Mouse (Mus musculus) c-Kit-negative CD71-positive TER-119-positive erythroid progenitor cells, embryonic 14.5 days (primary cell): ENCODE results near the gene Shisa9.

Experiments
- DNase-seq: peaks from one replicate; pipeline ENCODE4 v3.0.0-alpha.2; 2013; ENCODE audit warnings: low read depth, low spot score

Gene Shisa9

GRCm38 (mm10) chr16:12052051-12052450, 68.1 kb downstream of the Shisa9 start:
- no peak for DNase-seq

GRCm38 (mm10) chr16:12072573-12072972, 88.7 kb downstream of the Shisa9 start:
- DNase-seq, result no peak

- DNase-seq, result no peak
Measured at GRCm38 (mm10) chr16:12076270-12076669, 92.4 kb downstream of the Shisa9 start.

- no peak for DNase-seq
Measured at GRCm38 (mm10) chr16:12076700-12077099, 92.8 kb downstream of the Shisa9 start.

GRCm38 (mm10) chr16:12083082-12083481, 99.2 kb downstream of the Shisa9 start:
- no peak for DNase-seq

- no peak for DNase-seq
Measured at GRCm38 (mm10) chr16:12090604-12091235, 106.8 kb downstream of the Shisa9 start.

GRCm38 (mm10) chr16:12093253-12093652, 109.3 kb downstream of the Shisa9 start:
- no peak for DNase-seq

GRCm38 (mm10) chr16:12094784-12095315, 110.9 kb downstream of the Shisa9 start:
- no peak for DNase-seq

GRCm38 (mm10) chr16:12095365-12095764, 111.5 kb downstream of the Shisa9 start:
- no peak for DNase-seq

- DNase-seq, result no peak
Measured at GRCm38 (mm10) chr16:12108436-12108835, 124.5 kb downstream of the Shisa9 start.

- DNase-seq, result no peak
Measured at GRCm38 (mm10) chr16:12110851-12111437, 127.0 kb downstream of the Shisa9 start.

GRCm38 (mm10) chr16:12114396-12114795, 130.5 kb downstream of the Shisa9 start:
- no peak for DNase-seq

- no peak for DNase-seq
Measured at GRCm38 (mm10) chr16:12115040-12115856, 131.3 kb downstream of the Shisa9 start.

- no peak for DNase-seq
Measured at GRCm38 (mm10) chr16:12116926-12117325, 133.0 kb downstream of the Shisa9 start.

- no peak for DNase-seq
Measured at GRCm38 (mm10) chr16:12119463-12119862, 135.6 kb downstream of the Shisa9 start.

- no peak for DNase-seq
Measured at GRCm38 (mm10) chr16:12129782-12130181, 145.9 kb downstream of the Shisa9 start.

- no peak for DNase-seq
Measured at GRCm38 (mm10) chr16:12146666-12147065, 162.8 kb downstream of the Shisa9 start.

- DNase-seq, result no peak
Measured at GRCm38 (mm10) chr16:12151986-12152385, 168.1 kb downstream of the Shisa9 start.

GRCm38 (mm10) chr16:12154476-12154875, 170.6 kb downstream of the Shisa9 start:
- no peak for DNase-seq

GRCm38 (mm10) chr16:12173482-12174041, 189.6 kb downstream of the Shisa9 start:
- DNase-seq, result no peak

- no peak for DNase-seq
Measured at GRCm38 (mm10) chr16:12178031-12178430, 194.1 kb downstream of the Shisa9 start.

GRCm38 (mm10) chr16:12189739-12190138, 205.8 kb downstream of the Shisa9 start:
- DNase-seq, result no peak
